Mouse (Mus musculus) lung, embryonic 15.5 days (tissue): ENCODE data around the gene Fgfr2. TPM values are rescaled to one million over a fixed set of nuclear protein-coding genes. Genes with fewer than 3 reads are reported as not detected.

Experiments
- ATAC-seq: fragments of 200-750 bp; cut with Nextera tagmentation; 2 replicates; pipeline ENCODE4 v1.8.0; 2017; ENCODE audit warnings: moderate number of reproducible peaks, borderline replicate concordance; ENCODE audit not compliant: low FRiP score, low TSS enrichment; ENCODE audit errors: extremely low read depth
- H3K27ac ChIP-seq: fragments of 300-500 bp; sonication (generic); 2 replicates; pipeline ENCODE4 v1.5.1; 2015; ENCODE audit warnings: moderate library complexity, mild to moderate bottlenecking, inconsistent platforms
- H3K27me3 ChIP-seq: fragments of 300-500 bp; sonication (generic); 2 replicates; pipeline ENCODE4 v1.6.1; 2015; ENCODE audit warnings: inconsistent platforms
- H3K36me3 ChIP-seq: fragments of 300-500 bp; sonication (generic); 2 replicates; pipeline ENCODE4 v1.6.1; 2015; ENCODE audit warnings: inconsistent platforms
- H3K4me1 ChIP-seq: fragments of 300-500 bp; sonication (generic); 2 replicates; pipeline ENCODE4 v1.6.1; 2015; ENCODE audit warnings: inconsistent platforms
- H3K4me2 ChIP-seq: fragments of 300-500 bp; sonication (generic); 2 replicates; pipeline ENCODE4 v1.6.1; 2015; ENCODE audit warnings: inconsistent platforms, mild to moderate bottlenecking, moderate library complexity
- H3K4me3 ChIP-seq: fragments of 300-500 bp; sonication (generic); 2 replicates; pipeline ENCODE4 v1.5.1; 2015; ENCODE audit warnings: mild to moderate bottlenecking, inconsistent platforms
- H3K9ac ChIP-seq: fragments of 300-500 bp; sonication (generic); 2 replicates; pipeline ENCODE4 v1.6.1; 2015; ENCODE audit warnings: inconsistent platforms
- H3K9me3 ChIP-seq: fragments of 300-500 bp; sonication (generic); 2 replicates; pipeline ENCODE4 v1.6.1; 2016; ENCODE audit warnings: inconsistent platforms
- WGBS: fragments of 180-500 bp; shearing (Covaris S2); methylation state at CpG from one replicate; pipeline ENCODE4 v1.1.7; 2015; 5-methylcytosine and 5-hydroxymethylcytosine counted together
- polyA plus RNA-seq: library from polyadenylated mRNA; unstranded; fragments of >200 nt; fragmentation: Nextera tagmentation; extraction: Ambion mirVana; gene quantifications from 2 replicates; pipeline ENCODE4 v1.2.1, GENCODE M21; 2015

Fgfr2 gene
- polyA plus RNA-seq, 1 experiment from 2014 or later = 160 TPM

GRCm38 (mm10) chr7:132385456-132386130 lies 737.6 kb downstream of the Fgfr2 start:
- WGBS = 39% methylated on average over 7 of the region's 7 CpGs
- H3K9me3 ChIP-seq = no peaks in the 10 kb centered on the region
- H3K9ac ChIP-seq = no peak overlapping the region
- no peak overlapping the region for H3K4me3 ChIP-seq
- H3K36me3 ChIP-seq = no peaks in the 10 kb centered on the region
- H3K4me1 ChIP-seq = peaks cover 4% of the 10 kb centered on the region
- no peak for ATAC-seq
- H3K4me2 ChIP-seq = no peak overlapping the region
- H3K27me3 ChIP-seq = no peaks in the 10 kb centered on the region
- no peak overlapping the region for H3K27ac ChIP-seq

- no peak overlapping the region for H3K27ac ChIP-seq
- 30% methylated on average over 8 of the region's 8 CpGs for WGBS
These were observed 738.3 kb downstream of the Fgfr2 start for GRCm38 (mm10) chr7:132384736-132385455.

GRCm38 (mm10) chr7:132380634-132381336 lies 742.4 kb downstream of the Fgfr2 start:
- Histone ChIP-seq H3K36me3 (no peaks in the 10 kb centered on the region), H3K4me1 (no peaks in the 10 kb centered on the region), H3K4me2 (no peak overlapping the region), H3K27ac (no peak overlapping the region), H3K4me3 (no peak overlapping the region), H3K27me3 (no peaks in the 10 kb centered on the region), H3K9ac (no peak overlapping the region), H3K9me3 (no peaks in the 10 kb centered on the region)
- ATAC-seq = no peak
- WGBS = 18% methylated on average over 1 of the region's 1 CpGs

More at GRCm38 (mm10) chr7:132384736-132385455, 738.3 kb downstream of the Fgfr2 start:
- Histone ChIP-seq H3K9ac (no peak overlapping the region), H3K36me3 (no peaks in the 10 kb centered on the region), H3K4me1 (peaks cover 4% of the 10 kb centered on the region), H3K9me3 (no peaks in the 10 kb centered on the region), H3K4me3 (no peak overlapping the region), H3K27me3 (no peaks in the 10 kb centered on the region), H3K4me2 (no peak overlapping the region)
- no peak for ATAC-seq

- H3K27ac ChIP-seq = no peak overlapping the region
- 60% methylated on average over 6 of the region's 6 CpGs for WGBS
- no peak for ATAC-seq
These were observed 745.2 kb downstream of the Fgfr2 start for GRCm38 (mm10) chr7:132377913-132378312.

GRCm38 (mm10) chr7:132373594-132374378 lies 749.4 kb downstream of the Fgfr2 start:
- WGBS = 60% methylated on average over 10 of the region's 10 CpGs
- no peak overlapping the region for H3K27ac ChIP-seq
- H3K9me3 ChIP-seq = no peaks in the 10 kb centered on the region
- peaks cover 7% of the 10 kb centered on the region; the same call in 1 of the 2 replicates for H3K4me1 ChIP-seq
- no peak for ATAC-seq
- H3K4me2 ChIP-seq = no peak overlapping the region
- H3K36me3 ChIP-seq = no peaks in the 10 kb centered on the region
- H3K27me3 ChIP-seq = no peaks in the 10 kb centered on the region
- no peak overlapping the region for H3K9ac ChIP-seq
- H3K4me3 ChIP-seq = no peak overlapping the region

More at GRCm38 (mm10) chr7:132377913-132378312, 745.2 kb downstream of the Fgfr2 start:
- H3K9ac ChIP-seq = no peak overlapping the region
- H3K9me3 ChIP-seq = no peaks in the 10 kb centered on the region
- no peaks in the 10 kb centered on the region for H3K36me3 ChIP-seq
- no peak overlapping the region for H3K4me2 ChIP-seq
- no peaks in the 10 kb centered on the region; the same call in 1 of the 2 replicates for H3K4me1 ChIP-seq
- no peaks in the 10 kb centered on the region for H3K27me3 ChIP-seq
- H3K4me3 ChIP-seq = no peak overlapping the region

- 43% methylated on average over 17 of the region's 17 CpGs for WGBS
- Histone ChIP-seq H3K27ac (no peak overlapping the region), H3K9ac (no peak overlapping the region), H3K36me3 (no peaks in the 10 kb centered on the region), H3K4me3 (no peak overlapping the region), H3K9me3 (no peaks in the 10 kb centered on the region), H3K4me2 (no peak overlapping the region), H3K27me3 (no peaks in the 10 kb centered on the region), H3K4me1 (peaks cover 7% of the 10 kb centered on the region; the same call in 1 of the 2 replicates)
- ATAC-seq = no peak
These were observed 750.2 kb downstream of the Fgfr2 start for GRCm38 (mm10) chr7:132372752-132373513.

DNA sequence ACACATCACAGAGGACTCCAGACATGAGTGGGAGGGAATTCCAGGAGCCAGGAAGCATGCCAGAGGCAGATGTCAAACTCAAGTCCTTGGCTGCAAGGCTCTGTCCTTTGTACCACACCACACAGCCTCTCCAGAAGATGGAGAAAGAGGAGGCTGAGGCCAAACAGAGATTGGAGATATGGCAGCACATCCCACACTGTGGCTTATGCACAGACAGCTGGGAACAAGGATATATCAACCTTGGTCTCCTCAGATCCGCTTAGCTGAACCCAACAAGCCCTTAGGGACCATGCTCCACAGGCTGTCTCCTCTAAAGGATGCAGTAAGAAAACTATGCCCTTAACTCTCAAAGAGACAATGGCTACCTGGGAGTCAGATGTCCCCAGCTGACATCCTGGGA lies 751.3 kb downstream of the Fgfr2 start:
- Histone ChIP-seq H3K27me3 (no peaks in the 10 kb centered on the region), H3K36me3 (no peaks in the 10 kb centered on the region), H3K4me2 (no peak overlapping the region), H3K27ac (no peak overlapping the region), H3K4me1 (peaks cover 7% of the 10 kb centered on the region; the same call in 1 of the 2 replicates), H3K9me3 (no peaks in the 10 kb centered on the region), H3K9ac (no peak overlapping the region), H3K4me3 (no peak overlapping the region)
- WGBS = 81% methylated on average over 1 of the region's 1 CpGs
- no peak for ATAC-seq

DNA sequence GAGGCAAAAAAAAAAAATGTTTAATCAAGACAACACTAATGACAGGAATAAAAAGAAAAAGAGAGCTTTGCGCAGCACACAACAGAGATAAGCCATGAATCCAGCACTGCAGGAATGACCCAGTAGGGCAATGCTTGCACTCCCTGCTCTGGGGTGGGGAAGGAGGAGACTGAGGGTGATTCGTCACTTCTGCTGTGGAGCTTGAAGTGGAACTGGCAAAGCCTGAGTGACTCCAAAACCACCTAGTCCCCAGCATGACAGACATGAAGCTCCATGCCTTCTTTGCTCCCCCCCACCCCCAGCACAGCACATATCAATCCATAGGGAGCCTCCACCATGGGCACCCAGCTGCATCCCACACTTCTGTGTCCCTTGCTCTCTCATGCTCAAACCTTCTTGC lies 753.4 kb downstream of the Fgfr2 start:
- Histone ChIP-seq H3K4me2 (no peak overlapping the region), H3K27ac (no peak overlapping the region), H3K4me3 (no peak overlapping the region), H3K9me3 (no peaks in the 10 kb centered on the region), H3K4me1 (peaks cover 7% of the 10 kb centered on the region; the same call in 1 of the 2 replicates), H3K27me3 (no peaks in the 10 kb centered on the region), H3K9ac (no peak overlapping the region), H3K36me3 (no peaks in the 10 kb centered on the region)
- ATAC-seq = no peak; the same call in 1 of the 2 replicates
- WGBS = 59% methylated on average over 2 of the region's 2 CpGs

DNA sequence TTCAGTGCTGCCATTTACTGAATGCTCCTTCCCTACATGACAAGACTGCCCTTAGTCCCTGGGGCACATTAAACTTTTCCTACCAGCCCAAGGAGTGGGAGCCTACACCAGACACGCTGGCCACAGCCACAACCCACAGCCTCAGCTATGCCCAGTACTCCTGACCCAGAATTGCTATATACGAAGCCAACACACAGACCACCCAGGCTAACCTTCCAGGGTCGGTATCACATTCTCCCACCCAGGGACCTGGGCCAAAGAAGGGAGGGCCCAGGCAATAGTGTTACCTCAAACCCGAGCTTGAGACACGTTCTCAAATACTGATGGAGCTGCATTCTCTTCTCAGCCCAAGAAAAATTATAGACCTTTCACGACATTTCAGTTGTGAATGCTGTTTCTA lies 754.3 kb downstream of the Fgfr2 start:
- H3K36me3 ChIP-seq = no peaks in the 10 kb centered on the region

GRCm38 (mm10) chr7:132367344-132367743 lies 755.8 kb downstream of the Fgfr2 start:
- Histone ChIP-seq H3K9me3 (no peaks in the 10 kb centered on the region), H3K27ac (no peak overlapping the region), H3K4me3 (no peak overlapping the region), H3K4me1 (peaks cover 7% of the 10 kb centered on the region; the same call in 1 of the 2 replicates), H3K4me2 (no peak overlapping the region), H3K36me3 (no peaks in the 10 kb centered on the region), H3K27me3 (no peaks in the 10 kb centered on the region), H3K9ac (no peak overlapping the region)
- ATAC-seq = no peak
- 75% methylated on average over 3 of the region's 3 CpGs for WGBS

More for the DNA sequence above, 754.3 kb downstream of the Fgfr2 start:
- no peak overlapping the region for H3K9ac ChIP-seq
- no peak for ATAC-seq
- no peak overlapping the region for H3K27ac ChIP-seq
- H3K4me1 ChIP-seq = peaks cover 7% of the 10 kb centered on the region; the same call in 1 of the 2 replicates
- H3K4me3 ChIP-seq = no peak overlapping the region
- 55% methylated on average over 6 of the region's 6 CpGs for WGBS
- no peaks in the 10 kb centered on the region for H3K27me3 ChIP-seq
- H3K9me3 ChIP-seq = no peaks in the 10 kb centered on the region
- no peak overlapping the region for H3K4me2 ChIP-seq
